Comparison of ENCODE assay signal across 23 mouse cellular contexts in the genomic region with DNA sequence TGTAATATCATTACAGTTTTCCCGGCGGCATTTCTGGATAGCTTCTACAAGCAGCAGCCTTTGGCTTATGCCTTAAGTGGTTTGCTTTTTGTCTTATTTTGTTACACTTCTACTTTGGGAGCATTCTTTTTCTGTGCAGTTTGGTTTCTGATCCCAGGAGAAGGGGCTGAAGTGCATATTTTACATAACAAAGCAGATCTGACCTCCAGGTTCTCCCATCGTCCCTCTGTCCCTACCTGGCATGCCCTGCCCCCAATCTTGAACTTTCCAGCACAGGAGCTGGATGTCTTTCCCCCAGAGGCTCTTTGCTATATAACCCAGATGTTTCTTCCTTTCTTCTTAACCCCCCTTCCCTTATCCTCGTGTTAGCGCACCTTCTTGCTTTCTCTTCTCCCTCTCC. TPM values are rescaled to one million over a fixed set of nuclear protein-coding genes. Genes with fewer than 3 reads are reported as not detected.
DNase-seq lines count a peak whose midpoint lies in the region; ATAC-seq and TF ChIP-seq lines count a peak whose summit lies in the region.
"Had no signal": no experiment of that assay in that cellular context is flagged by ENCODE, and none has a peak within 500 bp of the region (broad histone marks: within the 10 kb centered on the region; RNA-seq: fewer than 3 reads in every experiment).

No protein-coding gene starts in this region.

- no peak overlapping the region for H3K4me2 ChIP-seq in liver, embryonic 16.5 days (ENCODE audit: low read depth, low read length)
- H3K4me2 ChIP-seq: embryonic facial prominence, embryonic 12.5 days; forebrain, embryonic 12.5 days; hindbrain, embryonic 12.5 days had no signal

- H3K9ac ChIP-seq in ES-Bruce4 (ENCODE audit: low read depth, poor library complexity, severe bottlenecking), result 0 out of 2 replicates have a peak overlapping the region, but pooled peaks have one; percentile 45
- no peak overlapping the region for H3K9ac ChIP-seq in liver, embryonic 16.5 days (ENCODE audit: low read depth, low read length)
- H3K9ac ChIP-seq: embryonic facial prominence, embryonic 12.5 days; forebrain, embryonic 12.5 days; hindbrain, embryonic 12.5 days had no signal

- peak overlapping the region; percentile 95 for H3K27ac ChIP-seq in ES-Bruce4 (ENCODE audit: insufficient read depth, low read length)
- H3K27ac ChIP-seq in liver, embryonic 16.5 days (ENCODE audit: low read length), result peak overlapping the region; percentile 37; the same call in 1 of the 2 replicates
- H3K27ac ChIP-seq: embryonic facial prominence, embryonic 12.5 days; forebrain, embryonic 12.5 days; heart, embryonic 10.5 days; hindbrain, embryonic 12.5 days had no signal

- H3K4me1 ChIP-seq in ES-Bruce4 (ENCODE audit: control insufficient read depth, insufficient read depth, low read length), result peaks cover 10% of the 10 kb centered on the region
- H3K4me1 ChIP-seq in liver, embryonic 16.5 days (ENCODE audit: control insufficient read depth, low read depth, low read length), result no peaks in the 10 kb centered on the region
- H3K4me1 ChIP-seq: forebrain, embryonic 12.5 days; hindbrain, embryonic 12.5 days had no signal

- TF ChIP-seq CTCF in ES-Bruce4 (IDR thresholded peaks at IDR 0.05; ENCODE audit: low read depth, low read length), result no peak

- H3K4me3 ChIP-seq in ES-Bruce4 (ENCODE audit: low read depth, low read length), result 0 out of 2 replicates have a peak overlapping the region, but pooled peaks have one; percentile 8
- no peak overlapping the region for H3K4me3 ChIP-seq in liver, embryonic 16.5 days (ENCODE audit: low read depth, low read length)
- H3K4me3 ChIP-seq: embryonic facial prominence, embryonic 12.5 days; forebrain, embryonic 12.5 days; heart, embryonic 10.5 days; hindbrain, embryonic 12.5 days had no signal

- peak; percentile 93 for TF ChIP-seq EP300 in ES-Bruce4 (IDR thresholded peaks at IDR 0.05; ENCODE audit: insufficient read depth, low read depth, low read length)

- DNase-seq in kidney, postnatal 36 days, result peak; percentile 20 to 38
- DNase-seq in kidney, adult 11 months, result no peak
- peak; percentile 79 for DNase-seq in R1 (ENCODE audit: low read depth, low spot score)
- no peak for DNase-seq in left cerebral cortex, adult 11 months (ENCODE audit: low spot score)
- DNase-seq: adrenal gland, postnatal 10 days; cerebellum, adult 11-12 months; cerebellum, adult 9-10 months; cerebellum, postnatal 25 days; gastrocnemius, postnatal 10 days; heart, adult 18-20 months; heart, postnatal 10 days; heart, postnatal 4 days had no signal

- TF ChIP-seq POLR2A in ES-Bruce4 (IDR thresholded peaks at IDR 0.05; ENCODE audit: insufficient read depth, low read length), result no peak

- WGBS in liver, embryonic 16.5 days (ENCODE audit: insufficient replicate concordance), result 46% methylated on average over 5 of the region's 5 CpGs

- H3K27me3 ChIP-seq in ES-Bruce4 (ENCODE audit: control insufficient read depth, insufficient read depth, low read length, poor library complexity, severe bottlenecking), result no peaks in the 10 kb centered on the region
- no peaks in the 10 kb centered on the region for H3K27me3 ChIP-seq in liver, embryonic 16.5 days (ENCODE audit: control insufficient read depth, insufficient read depth, low read depth, low read length)
- H3K27me3 ChIP-seq: CH12.LX; embryonic facial prominence, embryonic 12.5 days; forebrain, embryonic 12.5 days; hindbrain, embryonic 12.5 days; Patski had no signal

- ATAC-seq in liver, embryonic 16.5 days (ENCODE audit: low read depth), result no peak
- no peak for ATAC-seq in erythroid progenitor cell, adult 5-6 weeks (replicated peaks; ENCODE audit: low FRiP score, poor library complexity, severe bottlenecking)
- ATAC-seq: forebrain, embryonic 16.5 days; hindbrain, embryonic 16.5 days; Patski had no signal

- no peaks in the 10 kb centered on the region for H3K9me3 ChIP-seq in ES-Bruce4 (replicated peaks; ENCODE audit: control insufficient read depth, insufficient read depth, low read length, poor library complexity, severe bottlenecking)
- H3K9me3 ChIP-seq in liver, embryonic 16.5 days (replicated peaks; ENCODE audit: control insufficient read depth, low read length), result no peaks in the 10 kb centered on the region
- H3K9me3 ChIP-seq: embryonic facial prominence, embryonic 12.5 days; forebrain, embryonic 12.5 days; heart, embryonic 10.5 days; hindbrain, embryonic 12.5 days had no signal

- H3K36me3 ChIP-seq in ES-Bruce4 (ENCODE audit: control insufficient read depth, insufficient read depth, low read length, poor library complexity, severe bottlenecking), result peaks cover 9% of the 10 kb centered on the region
- peaks cover 2% of the 10 kb centered on the region for H3K36me3 ChIP-seq in liver, embryonic 16.5 days (ENCODE audit: control insufficient read depth, insufficient read depth)

RNA-seq across cellular contexts. Expression of gene Zfp280b, which starts 12.9 kb away (rescaled TPM):
- polyA plus RNA-seq in ES-Bruce4 (2011; ENCODE audit: insufficient read depth, insufficient read length, low read depth, missing spikeins), result 59.7 and 63.2 TPM in 2 replicates
- polyA plus RNA-seq in liver, embryonic 16.5 days (2015; fragmentation: Nextera tagmentation; extraction: Ambion mirVana), result 11.3 TPM in 2 replicates
- 10.1 and 12.3 TPM in 2 replicates for total RNA-seq in erythroid progenitor cell, adult 5-6 weeks (2015; ENCODE audit: low replicate concordance)
- 3.0 and 3.7 TPM in 2 replicates for total RNA-seq in erythroid progenitor cell, adult 5-6 weeks (2017; ENCODE audit: low replicate concordance)

Comparison
In these comparisons a context has a peak if more than half of its experiments do, and no peak if none do; other contexts are left out.
1. DNase-seq: peak in kidney, postnatal 36 days (2 of 2) and R1 (single experiment); none in kidney, adult 11 months (single experiment) and left cerebral cortex, adult 11 months (single experiment).